Mouse (Mus musculus) thymus, adult 2 months (tissue): ENCODE measurements around the gene Got2. TPM values are rescaled to one million over a fixed set of nuclear protein-coding genes. Genes with fewer than 3 reads are reported as not detected.

Source experiments
- DNase-seq: peaks from one replicate; pipeline ENCODE4 v3.0.0; 2021
- H3K27ac ChIP-seq: fragments of 200-500 bp; 2 replicates; pipeline ENCODE4 v1.5.1; 2012; ENCODE audit warnings: low read length, control low read depth; ENCODE audit not compliant: control insufficient read depth, insufficient read depth
- H3K27me3 ChIP-seq: fragments of 200-500 bp; 2 replicates; pipeline ENCODE4 v1.6.1; 2012; ENCODE audit warnings: mild to moderate bottlenecking, low read length, moderate library complexity, mixed read lengths; ENCODE audit not compliant: control insufficient read depth, insufficient read depth
- H3K36me3 ChIP-seq: fragments of 200-500 bp; 2 replicates; pipeline ENCODE4 v1.6.1; 2012; ENCODE audit warnings: mild to moderate bottlenecking, low read length, moderate library complexity; ENCODE audit not compliant: control insufficient read depth, insufficient read depth
- H3K4me1 ChIP-seq: fragments of 200-500 bp; replicated peaks from 2 replicates; pipeline ENCODE4 v1.6.1; 2012; ENCODE audit warnings: low read length; ENCODE audit not compliant: control insufficient read depth, insufficient read depth
- H3K4me3 ChIP-seq: fragments of 200-500 bp; 2 replicates; pipeline ENCODE4 v1.5.1; 2012; ENCODE audit warnings: mild to moderate bottlenecking, low read length, control low read depth, moderate library complexity; ENCODE audit not compliant: control insufficient read depth, insufficient read depth
- CTCF ChIP-seq: fragments of 200-500 bp; IDR thresholded peaks from 2 replicates; pipeline ENCODE4 v1.5.1; 2012; ENCODE audit warnings: mild to moderate bottlenecking, control low read depth, low read length, moderate library complexity, borderline replicate concordance; ENCODE audit not compliant: control insufficient read depth, poor library complexity, insufficient read depth; ENCODE audit errors: extremely low read depth
- POLR2A ChIP-seq: fragments of 200-500 bp; IDR thresholded peaks from 2 replicates; pipeline ENCODE4 v1.6.1; 2012; ENCODE audit warnings: mild to moderate bottlenecking, low read length, control low read depth, moderate library complexity; ENCODE audit not compliant: control insufficient read depth, poor library complexity, insufficient read depth; ENCODE audit errors: extremely low read depth
- WGBS: fragments of 180-500 bp; shearing (Covaris S2); methylation state at CpG from one replicate; pipeline ENCODE4 v1.1.7; 2018; 5-methylcytosine and 5-hydroxymethylcytosine counted together
- polyA plus RNA-seq: library from polyadenylated mRNA; depleted of rRNA; stranded (reverse); fragments of >200 nt; gene quantifications from 2 replicates; pipeline ENCODE4 v1.2.3, GENCODE M21; 2012

The Got2 gene
- polyA plus RNA-seq, 1 experiment = 97.7 TPM

GRCm38 (mm10) chr8:95850326-95850725 is 38.0 kb downstream of the Got2 start:
- 96% methylated on average over 2 of the region's 2 CpGs for WGBS
- H3K4me3 ChIP-seq = no peak overlapping the region
- no peaks in the 10 kb centered on the region for H3K27me3 ChIP-seq
- H3K27ac ChIP-seq = no peak overlapping the region
- H3K36me3 ChIP-seq = no peaks in the 10 kb centered on the region
- no peak for DNase-seq
- TF ChIP-seq CTCF (no peak), POLR2A (no peak)
- H3K4me1 ChIP-seq = peaks cover 10% of the 10 kb centered on the region

- Histone ChIP-seq H3K27ac (no peak overlapping the region), H3K4me3 (no peak overlapping the region), H3K36me3 (no peaks in the 10 kb centered on the region), H3K4me1 (peaks cover 10% of the 10 kb centered on the region), H3K27me3 (no peaks in the 10 kb centered on the region)
- TF ChIP-seq CTCF (no peak), POLR2A (no peak)
- no peak for DNase-seq
- WGBS = 94% methylated on average over 19 of the region's 19 CpGs
Observed at GRCm38 (mm10) chr8:95848734-95849464, 39.4 kb downstream of the Got2 start.

- 86% methylated on average over 24 of the region's 24 CpGs for WGBS
- no peaks in the 10 kb centered on the region for H3K36me3 ChIP-seq
- H3K4me3 ChIP-seq = no peak overlapping the region
- TF ChIP-seq CTCF (no peak), POLR2A (no peak)
- H3K4me1 ChIP-seq = peaks cover 7% of the 10 kb centered on the region
- H3K27me3 ChIP-seq = no peaks in the 10 kb centered on the region
- no peak overlapping the region for H3K27ac ChIP-seq
- no peak for DNase-seq
Observed at GRCm38 (mm10) chr8:95848061-95848551, 40.2 kb downstream of the Got2 start.

- no peak overlapping the region for H3K27ac ChIP-seq
- H3K27me3 ChIP-seq = no peaks in the 10 kb centered on the region
- no peaks in the 10 kb centered on the region for H3K36me3 ChIP-seq
- DNase-seq = no peak
- no peaks in the 10 kb centered on the region for H3K4me1 ChIP-seq
- 96% methylated on average over 7 of the region's 7 CpGs for WGBS
- TF ChIP-seq POLR2A = no peak
- TF ChIP-seq CTCF = no peak
- H3K4me3 ChIP-seq = no peak overlapping the region
Observed at GRCm38 (mm10) chr8:95845026-95845425, 43.3 kb downstream of the Got2 start.

- 98% methylated on average over 6 of the region's 6 CpGs for WGBS
- TF ChIP-seq CTCF (no peak), POLR2A (no peak)
- no peak overlapping the region for H3K27ac ChIP-seq
- H3K27me3 ChIP-seq = no peaks in the 10 kb centered on the region
- H3K4me1 ChIP-seq = no peaks in the 10 kb centered on the region
- no peak for DNase-seq
- no peaks in the 10 kb centered on the region for H3K36me3 ChIP-seq
- H3K4me3 ChIP-seq = no peak overlapping the region
Observed at GRCm38 (mm10) chr8:95843968-95844367, 44.4 kb downstream of the Got2 start.

GRCm38 (mm10) chr8:95841436-95841835 is 46.9 kb downstream of the Got2 start:
- Histone ChIP-seq H3K4me3 (no peak overlapping the region), H3K4me1 (no peaks in the 10 kb centered on the region), H3K36me3 (no peaks in the 10 kb centered on the region), H3K27ac (no peak overlapping the region), H3K27me3 (no peaks in the 10 kb centered on the region)
- no peak for DNase-seq
- 94% methylated on average over 15 of the region's 15 CpGs for WGBS
- TF ChIP-seq CTCF (no peak), POLR2A (no peak)
